Mouse (Mus musculus) heart, adult 10 weeks (tissue): ENCODE results near the gene Psg20. TPM values are rescaled to one million over a fixed set of nuclear protein-coding genes. Genes with fewer than 3 reads are reported as not detected.

Experiments
- polyA plus RNA-seq: library from polyadenylated mRNA; stranded (reverse); fragments of 350-450 nt; fragmentation: Illumina TruSeq; extraction: RNeasy Lipid Tissue Mini Kit (QIAGEN cat#74804); gene quantifications from one replicate; pipeline ENCODE4 v1.2.3, GENCODE M21; 2014; ENCODE audit warnings: low read depth, low replicate concordance

The Psg20 gene
- not detected for polyA plus RNA-seq

GRCm38 (mm10) chr7:18686085-18686484 lies at the start of gene Psg20:
Psg20 (minus strand) TSS chr7:18686185.

GRCm38 (mm10) chr7:18717790-18718189 lies 31.8 kb upstream of the Psg20 start, which contains the start of gene Psg22:
Psg22 (plus strand) TSS chr7:18718090.

GRCm38 (mm10) chr7:18656625-18657024 lies 29.4 kb downstream of the Psg20 start, which contains the start of gene Psg21:
Psg21 (minus strand) TSS chr7:18656725.

Other genes with a start within 250 kb of the Psg20 start
- not detected for gene Psg26, start 202.0 kb downstream of the Psg20 start, polyA plus RNA-seq
- not detected for gene Psg25, start 153.9 kb downstream of the Psg20 start, polyA plus RNA-seq
- gene Psg27, start 118.9 kb downstream of the Psg20 start, polyA plus RNA-seq, result not detected
- gene Psg23, start 69.7 kb downstream of the Psg20 start, polyA plus RNA-seq, result not detected
- not detected for gene Psg21, start 29.5 kb downstream of the Psg20 start, polyA plus RNA-seq
- not detected for gene Psg22, start 31.9 kb upstream of the Psg20 start, polyA plus RNA-seq
- gene Psg19, start 112.3 kb upstream of the Psg20 start, polyA plus RNA-seq, result not detected
- gene Psg17, start 135.4 kb upstream of the Psg20 start, polyA plus RNA-seq, result not detected
- gene Mill2, start 153.8 kb upstream of the Psg20 start, polyA plus RNA-seq, result 8.8 TPM
- not detected for gene Pglyrp1, start 185.1 kb upstream of the Psg20 start, polyA plus RNA-seq
- 16.2 TPM for gene Ccdc61, start 224.2 kb upstream of the Psg20 start, polyA plus RNA-seq
- gene Nova2, start 239.7 kb upstream of the Psg20 start, polyA plus RNA-seq, result 2.2 TPM